Comparison of ENCODE assay signal across 18 mouse cellular contexts in genomic region chr9:52093108-52093507, GRCm38 (mm10). TPM values are rescaled to one million over a fixed set of nuclear protein-coding genes. Genes with fewer than 3 reads are reported as not detected.
DNase-seq lines count a peak whose midpoint lies in the region; ATAC-seq and TF ChIP-seq lines count a peak whose summit lies in the region.
"Had no signal": no experiment of that assay in that cellular context is flagged by ENCODE, and none has a peak within 500 bp of the region (broad histone marks: within the 10 kb centered on the region; RNA-seq: fewer than 3 reads in every experiment).

No protein-coding gene starts in this region.

- in situ Hi-C loops in Patski (cut with MboI; ENCODE audit: low pct_unique_long_range_greater_than_20kb) = loop anchor here (10.0 kb wide), 1 partner anchor 118 kb away; no protein-coding TSS in a partner anchor

- no peak for TF ChIP-seq CTCF in kidney, adult 2 months (conservative IDR thresholded peaks at IDR 0.05; ENCODE audit: insufficient read depth, insufficient read length, low read depth, low read length)
- no peak for TF ChIP-seq CTCF in Patski (IDR thresholded peaks at IDR 0.05)
- no peak for TF ChIP-seq CTCF in liver, postnatal 0 days (IDR thresholded peaks at IDR 0.05; ENCODE audit: low read depth)

- CTCF ChIA-PET in Patski (lab: Charles Lee) = interaction anchor here (0.7 kb wide), 1 partner anchor 19 kb away, joined by 3 read pairs; no protein-coding TSS in a partner anchor

- no peaks in the 10 kb centered on the region for H3K9me3 ChIP-seq in liver, postnatal 0 days (ENCODE audit: low read length)
- H3K9me3 ChIP-seq in midbrain, embryonic 11.5 days (ENCODE audit: control insufficient read depth, low read length) = no peaks in the 10 kb centered on the region
- no peaks in the 10 kb centered on the region for H3K9me3 ChIP-seq in midbrain, embryonic 16.5 days (replicated peaks; ENCODE audit: control insufficient read depth, low read length, poor library complexity, severe bottlenecking)
- H3K9me3 ChIP-seq: hindbrain, embryonic 15.5 days; stomach, embryonic 15.5 days had no signal

- H3K27ac ChIP-seq in kidney, adult 2 months (ENCODE audit: insufficient read depth, low read depth, low read length) = peak overlapping the region; percentile 24
- H3K27ac ChIP-seq in liver, postnatal 0 days (ENCODE audit: low read depth) = no peak overlapping the region
- no peak overlapping the region for H3K27ac ChIP-seq in midbrain, embryonic 11.5 days (ENCODE audit: low read depth, low read length)
- H3K27ac ChIP-seq in midbrain, embryonic 16.5 days (ENCODE audit: low read length) = no peak overlapping the region
- H3K27ac ChIP-seq: hindbrain, embryonic 15.5 days; kidney, postnatal 0 days; stomach, embryonic 15.5 days had no signal

- H3K36me3 ChIP-seq in kidney, adult 2 months (ENCODE audit: control insufficient read depth, insufficient read depth, low read length) = peaks cover under 1% of the 10 kb centered on the region
- H3K36me3 ChIP-seq in liver, postnatal 0 days (replicated peaks; ENCODE audit: insufficient read depth, low read length) = peaks cover 7% of the 10 kb centered on the region
- no peaks in the 10 kb centered on the region for H3K36me3 ChIP-seq in midbrain, embryonic 11.5 days (ENCODE audit: control insufficient read depth, insufficient read depth, low read length)
- H3K36me3 ChIP-seq in midbrain, embryonic 16.5 days (ENCODE audit: control insufficient read depth, insufficient read depth, low read length) = no peaks in the 10 kb centered on the region
- H3K36me3 ChIP-seq: stomach, embryonic 15.5 days had no signal

- H3K27me3 ChIP-seq in kidney, adult 2 months (replicated peaks; ENCODE audit: control insufficient read depth, insufficient read depth, low read length) = no peaks in the 10 kb centered on the region
- H3K27me3 ChIP-seq in Patski = no peaks in the 10 kb centered on the region
- H3K27me3 ChIP-seq in liver, postnatal 0 days (ENCODE audit: insufficient read depth, low read length) = no peaks in the 10 kb centered on the region
- H3K27me3 ChIP-seq in midbrain, embryonic 11.5 days (ENCODE audit: control insufficient read depth, insufficient read depth, low read length) = no peaks in the 10 kb centered on the region
- H3K27me3 ChIP-seq in midbrain, embryonic 16.5 days (ENCODE audit: control insufficient read depth, insufficient read depth, low read depth, low read length) = no peaks in the 10 kb centered on the region
- H3K27me3 ChIP-seq: CH12.LX; hindbrain, embryonic 15.5 days had no signal

- POLR2A ChIA-PET in Patski (lab: Charles Lee) = no interaction called here

- DNase-seq in kidney, adult 2 months = no peak
- DNase-seq in kidney, adult 11 months = no peak
- no peak for DNase-seq in Patski (ENCODE audit: low read depth, low spot score)
- peak; percentile 40 for DNase-seq in gonadal fat pad, adult 2 months (ENCODE audit: low read depth)
- DNase-seq in liver, postnatal 0 days = peak; percentile 23
- no peak for DNase-seq in midbrain, embryonic 11.5 days (ENCODE audit: low spot score, missing footprints)
- DNase-seq: cerebellum, adult 18-20 months; forebrain, postnatal 0 days; gastrocnemius, postnatal 10 days; layer of hippocampus, adult 9-11 months; midbrain, embryonic 14.5 days; thymus, postnatal 25 days had no signal

- no peak overlapping the region for H3K4me2 ChIP-seq in liver, postnatal 0 days (ENCODE audit: low read depth, low read length)
- H3K4me2 ChIP-seq in midbrain, embryonic 11.5 days = no peak overlapping the region
- no peak overlapping the region for H3K4me2 ChIP-seq in midbrain, embryonic 16.5 days (ENCODE audit: low read length)
- H3K4me2 ChIP-seq: hindbrain, embryonic 15.5 days; stomach, embryonic 15.5 days had no signal

- H3K4me3 ChIP-seq in kidney, adult 2 months (ENCODE audit: insufficient read depth, low read depth, low read length) = no peak overlapping the region
- H3K4me3 ChIP-seq in liver, postnatal 0 days (ENCODE audit: low read depth, low read length) = no peak overlapping the region
- H3K4me3 ChIP-seq in midbrain, embryonic 11.5 days (ENCODE audit: low read depth, low read length) = no peak overlapping the region
- H3K4me3 ChIP-seq in midbrain, embryonic 16.5 days (ENCODE audit: low read depth, low read length) = no peak overlapping the region
- H3K4me3 ChIP-seq: hindbrain, embryonic 15.5 days; stomach, embryonic 15.5 days had no signal

- H3K9ac ChIP-seq in liver, postnatal 0 days (replicated peaks) = no peak overlapping the region
- H3K9ac ChIP-seq in midbrain, embryonic 11.5 days (ENCODE audit: low read length) = no peak overlapping the region
- H3K9ac ChIP-seq in midbrain, embryonic 16.5 days (ENCODE audit: low read depth, low read length) = no peak overlapping the region
- H3K9ac ChIP-seq: forebrain, postnatal 0 days; hindbrain, embryonic 15.5 days; stomach, embryonic 15.5 days had no signal

- H3K4me1 ChIP-seq in kidney, adult 2 months (ENCODE audit: control insufficient read depth, insufficient read depth, low read length) = 0 out of 2 replicates have a peak, but pooled peaks cover 8% of the 10 kb centered on the region
- H3K4me1 ChIP-seq in liver, postnatal 0 days (ENCODE audit: insufficient read depth) = peaks cover 12% of the 10 kb centered on the region; the same call in 1 of the 2 replicates
- no peaks in the 10 kb centered on the region; the same call in 1 of the 2 replicates for H3K4me1 ChIP-seq in midbrain, embryonic 11.5 days (ENCODE audit: control insufficient read depth, insufficient read depth, low read length)
- no peaks in the 10 kb centered on the region for H3K4me1 ChIP-seq in midbrain, embryonic 16.5 days (ENCODE audit: control insufficient read depth, insufficient read depth, low read length)
- H3K4me1 ChIP-seq: hindbrain, embryonic 15.5 days; stomach, embryonic 15.5 days had no signal

- ATAC-seq in Patski = peak; percentile 12
- ATAC-seq in liver, postnatal 0 days = peak; percentile 19
- ATAC-seq in midbrain, embryonic 11.5 days (ENCODE audit: low FRiP score) = no peak
- no peak for ATAC-seq in midbrain, embryonic 16.5 days
- ATAC-seq: forebrain, postnatal 0 days; lung, postnatal 0 days had no signal

- TF ChIP-seq POLR2A in kidney, adult 2 months (IDR thresholded peaks at IDR 0.05; ENCODE audit: low read depth, low read length) = no peak

- 44% methylated on average over 8 of the region's 8 CpGs for WGBS in kidney, adult 2 months
- WGBS in liver, postnatal 0 days (ENCODE audit: insufficient replicate concordance) = 37% methylated on average over 8 of the region's 8 CpGs
- WGBS in midbrain, embryonic 11.5 days = 72% methylated on average over 8 of the region's 8 CpGs
- WGBS in midbrain, embryonic 16.5 days = 61% methylated on average over 8 of the region's 8 CpGs

- no peak for TF ChIP-seq EP300 in liver, postnatal 0 days (IDR thresholded peaks at IDR 0.05; ENCODE audit: low read depth)

RNA-seq across cellular contexts. Expression of gene Rdx, which starts 46.1 kb away (rescaled TPM):
- polyA plus RNA-seq in kidney, adult 2 months (2012; rRNA removed) = 25.5 and 39.2 TPM in 2 replicates
- polyA plus RNA-seq in Patski (2021) = 96.6 TPM
- polyA plus RNA-seq in gonadal fat pad, adult 2 months (2012; rRNA removed) = 21.2 and 26.4 TPM in 2 replicates
- 57.7 and 71.5 TPM in 2 replicates for polyA plus RNA-seq in liver, postnatal 0 days (2015; fragmentation: Nextera tagmentation; extraction: Ambion mirVana)
- 218 and 255 TPM in 2 replicates for polyA plus RNA-seq in midbrain, embryonic 11.5 days (2014; fragmentation: Nextera tagmentation; extraction: Ambion mirVana)
- 62.6 and 70.9 TPM in 2 replicates for polyA plus RNA-seq in midbrain, embryonic 16.5 days (2015; fragmentation: Nextera tagmentation; extraction: Ambion mirVana)

Comparison
In these comparisons a context has a peak if more than half of its experiments do, and no peak if none do; other contexts are left out.
1. DNase-seq: peak in gonadal fat pad, adult 2 months (single experiment) and liver, postnatal 0 days (single experiment); none in kidney, adult 2 months (single experiment), kidney, adult 11 months (single experiment), Patski (single experiment) and midbrain, embryonic 11.5 days (single experiment).
2. ATAC-seq: peak in Patski (single experiment) and liver, postnatal 0 days (single experiment); none in midbrain, embryonic 11.5 days (single experiment) and midbrain, embryonic 16.5 days (single experiment).